Mouse (Mus musculus): ENCODE data around the gene Cnrip1. TPM values are rescaled to one million over a fixed set of nuclear protein-coding genes. Genes with fewer than 3 reads are reported as not detected.
"Not testable (repeated sequence)": the region's sequence is repeated elsewhere in the genome, so short reads cannot be mapped to it uniquely, and the experiment has no call there.

Cnrip1 gene
- 11.1 and 13.0 TPM in 2 replicates for polyA plus RNA-seq (2015; fragmentation: Nextera tagmentation; extraction: Ambion mirVana)

GRCm38 (mm10) chr11:17051545-17052475, at the start of gene Cnrip1, which contains the start of gene Plek:
TSS of gene Cnrip1 (plus strand) at chr11:17051586.
TSS of gene Plek (minus strand) at chr11:17052381.
- H3K36me3 ChIP-seq: peaks cover 2% of the 10 kb centered on the region; the same call in 1 of the 2 replicates
- H3K9ac ChIP-seq: peak within 1 kb of the TSS; percentile 83
- WGBS: 1% methylated on average over 38 of the region's 38 CpGs
- H3K4me2 ChIP-seq: peak within 1 kb of the TSS; percentile 88
- peak within 1 kb of the TSS; percentile 65 for H3K4me3 ChIP-seq
- no peaks in the 10 kb centered on the region for H3K9me3 ChIP-seq
- peaks cover 12% of the 10 kb centered on the region for H3K4me1 ChIP-seq
- peak; percentile 25; the same call in 1 of the 2 replicates for ATAC-seq (ENCODE audit: extremely low read depth, insufficient number of reproducible peaks, low FRiP score, low TSS enrichment)
- peak within 1 kb of the TSS; percentile 68 for H3K27ac ChIP-seq (replicated peaks)
- H3K27me3 ChIP-seq (replicated peaks): no peaks in the 10 kb centered on the region

DNA sequence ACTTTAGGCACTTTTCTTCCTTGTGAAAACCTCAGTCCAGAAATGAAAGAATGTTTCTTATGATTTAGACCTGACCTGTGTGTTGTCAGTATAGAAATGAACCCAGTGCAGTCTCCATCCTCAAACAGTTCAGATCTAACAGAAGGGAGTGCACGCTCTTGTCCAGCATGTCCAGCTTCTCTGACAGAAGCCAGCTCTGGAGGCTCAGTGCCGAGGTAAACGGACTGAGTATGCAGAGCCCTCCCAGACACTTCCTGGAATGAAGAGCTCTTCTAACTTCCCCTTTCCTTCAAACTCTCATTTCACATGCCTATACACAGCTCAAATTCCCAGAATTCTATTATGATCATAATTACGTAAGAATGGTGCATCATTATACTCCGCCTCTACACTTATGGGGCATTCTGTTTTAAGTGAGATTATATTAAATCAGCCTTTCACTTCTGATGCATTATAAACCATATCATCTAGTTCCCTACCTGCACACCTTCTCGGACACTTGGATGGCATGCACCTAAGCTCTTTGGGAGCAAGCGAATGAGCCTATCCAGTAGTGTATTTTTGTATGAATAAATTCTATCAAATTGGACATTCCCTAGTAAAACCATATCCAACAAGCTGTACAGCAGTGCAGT, 48.5 kb upstream of the Cnrip1 start:
- H3K4me1 ChIP-seq: no peaks in the 10 kb centered on the region
- H3K27ac ChIP-seq (replicated peaks): no peak overlapping the region
- no peak overlapping the region for H3K9ac ChIP-seq
- no peak for ATAC-seq (ENCODE audit: extremely low read depth, insufficient number of reproducible peaks, low FRiP score, low TSS enrichment)
- no peaks in the 10 kb centered on the region for H3K27me3 ChIP-seq (replicated peaks)
- H3K9me3 ChIP-seq: no peaks in the 10 kb centered on the region
- H3K4me3 ChIP-seq: no peak overlapping the region
- no peak overlapping the region for H3K4me2 ChIP-seq
- 66% methylated on average over 7 of the region's 7 CpGs for WGBS
- H3K36me3 ChIP-seq: no peaks in the 10 kb centered on the region

DNA sequence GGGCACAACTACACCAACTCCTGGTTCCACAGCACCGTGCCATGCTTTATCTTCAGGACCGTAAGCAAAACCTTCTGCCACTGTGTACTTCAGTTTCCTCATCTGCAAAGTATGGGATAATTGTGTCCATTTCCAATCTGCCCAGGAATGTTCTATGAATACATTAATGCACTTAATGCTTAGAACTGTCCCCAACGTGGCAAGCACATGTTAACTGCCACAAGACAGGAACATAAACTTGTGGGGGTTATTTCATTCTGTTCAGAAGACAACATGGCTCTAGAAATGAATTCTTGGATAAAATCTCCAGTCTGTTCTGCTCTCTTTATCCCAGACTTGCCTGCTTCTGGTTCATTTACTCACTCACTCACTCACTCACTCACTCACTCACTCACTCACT, 47.6 kb upstream of the Cnrip1 start:
- no peak overlapping the region for H3K4me2 ChIP-seq

DNA sequence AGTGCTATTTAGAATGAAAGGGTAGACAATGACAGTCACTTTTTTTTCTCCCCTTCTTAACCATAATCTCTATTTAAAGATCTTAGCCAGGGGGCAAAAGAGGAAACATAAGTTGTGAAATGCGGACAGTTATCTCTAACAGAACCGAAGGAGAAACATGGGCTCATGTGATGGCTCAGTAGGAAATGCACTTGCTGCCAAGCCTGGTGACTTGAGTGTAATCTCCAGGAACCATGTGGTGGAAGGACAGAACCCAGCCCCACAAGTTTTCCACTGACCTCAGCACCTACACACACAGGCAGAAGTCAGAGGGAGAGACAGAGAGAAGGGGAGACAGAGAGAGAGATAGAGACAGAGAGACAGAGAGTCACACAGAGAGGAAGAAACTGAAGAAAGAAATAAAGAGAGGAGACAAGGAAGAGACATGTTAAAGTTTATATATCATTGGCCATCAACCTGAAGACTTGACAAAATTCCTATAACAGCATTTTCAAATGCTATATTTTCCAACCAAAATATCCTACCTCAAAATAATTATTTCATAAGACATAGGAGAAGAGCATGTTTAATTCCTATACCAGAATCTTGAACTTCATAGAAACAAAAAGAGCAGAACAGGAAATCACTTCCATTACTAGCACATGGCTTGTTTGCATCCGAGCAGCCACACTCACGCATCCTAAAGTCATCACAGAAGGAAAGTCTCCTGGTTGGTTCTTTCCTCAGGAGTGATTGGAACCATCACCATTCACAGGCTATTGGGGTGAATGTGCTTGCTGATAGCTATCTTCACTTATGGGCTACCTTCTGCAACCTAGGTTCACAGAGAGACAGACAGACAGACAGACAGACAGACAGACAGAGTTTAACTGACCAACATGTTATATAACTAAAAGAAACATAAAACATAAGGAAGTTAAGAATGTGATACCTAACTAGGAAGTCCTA, 46.2 kb upstream of the Cnrip1 start:
- Histone ChIP-seq H3K4me2 (no peak overlapping the region), H3K36me3 (no peaks in the 10 kb centered on the region), H3K27me3 (replicated peaks) (no peaks in the 10 kb centered on the region), H3K4me1 (no peaks in the 10 kb centered on the region), H3K9ac (no peak overlapping the region), H3K27ac (replicated peaks) (no peak overlapping the region), H3K9me3 (no peaks in the 10 kb centered on the region), H3K4me3 (no peak overlapping the region)
- 57% methylated on average over 4 of the region's 4 CpGs for WGBS
- no peak for ATAC-seq (ENCODE audit: extremely low read depth, insufficient number of reproducible peaks, low FRiP score, low TSS enrichment)

More for the DNA sequence above, 47.6 kb upstream of the Cnrip1 start:
- no peak for ATAC-seq (ENCODE audit: extremely low read depth, insufficient number of reproducible peaks, low FRiP score, low TSS enrichment)
- no peaks in the 10 kb centered on the region for H3K27me3 ChIP-seq (replicated peaks)
- H3K36me3 ChIP-seq: no peaks in the 10 kb centered on the region
- H3K9me3 ChIP-seq: no peaks in the 10 kb centered on the region
- H3K4me1 ChIP-seq: no peaks in the 10 kb centered on the region
- H3K27ac ChIP-seq (replicated peaks): no peak overlapping the region
- H3K9ac ChIP-seq: no peak overlapping the region
- WGBS: 68% methylated on average over 3 of the region's 3 CpGs
- no peak overlapping the region for H3K4me3 ChIP-seq

DNA sequence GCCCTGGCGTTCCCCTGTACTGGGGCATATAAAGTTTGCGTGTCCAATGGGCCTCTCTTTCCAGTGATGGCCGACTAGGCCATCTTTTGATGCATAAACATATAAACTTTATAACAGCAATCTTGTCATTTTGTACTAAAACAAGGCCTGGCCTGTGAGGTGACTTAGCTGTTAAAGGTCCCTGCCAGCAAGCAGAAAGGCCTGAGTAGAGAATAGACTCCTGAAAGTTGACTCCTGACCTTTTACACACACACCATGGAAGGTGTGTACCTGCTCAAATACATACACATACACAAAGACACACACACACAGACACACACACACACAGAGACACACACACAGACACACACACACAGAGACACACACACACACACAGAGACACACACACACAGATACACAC, 44.9 kb upstream of the Cnrip1 start:
- not testable (repeated sequence) for H3K27me3 ChIP-seq (replicated peaks); H3K9me3 ChIP-seq; ATAC-seq (ENCODE audit: extremely low read depth, insufficient number of reproducible peaks, low FRiP score, low TSS enrichment); H3K36me3 ChIP-seq; H3K4me2 ChIP-seq; H3K27ac ChIP-seq (replicated peaks); H3K9ac ChIP-seq; H3K4me1 ChIP-seq; H3K4me3 ChIP-seq
- 77% methylated on average over 3 of the region's 3 CpGs for WGBS

GRCm38 (mm10) chr11:17007517-17008173, 43.7 kb upstream of the Cnrip1 start:
- no peak overlapping the region for H3K27ac ChIP-seq (replicated peaks)
- H3K27me3 ChIP-seq (replicated peaks): no peaks in the 10 kb centered on the region
- H3K36me3 ChIP-seq: no peaks in the 10 kb centered on the region
- H3K4me1 ChIP-seq: no peaks in the 10 kb centered on the region
- no peaks in the 10 kb centered on the region for H3K9me3 ChIP-seq
- H3K4me3 ChIP-seq: no peak overlapping the region
- ATAC-seq (ENCODE audit: extremely low read depth, insufficient number of reproducible peaks, low FRiP score, low TSS enrichment): no peak
- WGBS: 79% methylated on average over 5 of the region's 5 CpGs
- no peak overlapping the region for H3K4me2 ChIP-seq
- H3K9ac ChIP-seq: no peak overlapping the region

GRCm38 (mm10) chr11:17008498-17008941, 42.9 kb upstream of the Cnrip1 start:
- Histone ChIP-seq H3K4me3 (no peak overlapping the region), H3K9me3 (no peaks in the 10 kb centered on the region), H3K27me3 (replicated peaks) (no peaks in the 10 kb centered on the region), H3K4me2 (no peak overlapping the region), H3K27ac (replicated peaks) (no peak overlapping the region), H3K4me1 (no peaks in the 10 kb centered on the region), H3K36me3 (no peaks in the 10 kb centered on the region), H3K9ac (no peak overlapping the region)
- WGBS: 50% methylated on average over 7 of the region's 7 CpGs
- no peak for ATAC-seq (ENCODE audit: extremely low read depth, insufficient number of reproducible peaks, low FRiP score, low TSS enrichment)

- Histone ChIP-seq H3K4me3 (no peak overlapping the region), H3K9me3 (peaks cover 5% of the 10 kb centered on the region; the same call in 1 of the 2 replicates), H3K4me1 (no peaks in the 10 kb centered on the region), H3K27me3 (replicated peaks) (no peaks in the 10 kb centered on the region), H3K9ac (no peak overlapping the region), H3K36me3 (no peaks in the 10 kb centered on the region), H3K4me2 (no peak overlapping the region), H3K27ac (replicated peaks) (no peak overlapping the region)
- ATAC-seq (ENCODE audit: extremely low read depth, insufficient number of reproducible peaks, low FRiP score, low TSS enrichment): no peak
These were observed 38.4 kb upstream of the Cnrip1 start for GRCm38 (mm10) chr11:17012948-17013347.

GRCm38 (mm10) chr11:17019328-17019727, 32.1 kb upstream of the Cnrip1 start:
- no peaks in the 10 kb centered on the region for H3K36me3 ChIP-seq
- 78% methylated on average over 7 of the region's 7 CpGs for WGBS
- no peaks in the 10 kb centered on the region for H3K4me1 ChIP-seq
- H3K9me3 ChIP-seq: peaks cover 15% of the 10 kb centered on the region; the same call in 1 of the 2 replicates
- no peak overlapping the region for H3K27ac ChIP-seq (replicated peaks)
- no peak overlapping the region for H3K9ac ChIP-seq
- H3K4me3 ChIP-seq: no peak overlapping the region
- no peaks in the 10 kb centered on the region for H3K27me3 ChIP-seq (replicated peaks)
- ATAC-seq (ENCODE audit: extremely low read depth, insufficient number of reproducible peaks, low FRiP score, low TSS enrichment): no peak
- no peak overlapping the region for H3K4me2 ChIP-seq

- peaks cover 8% of the 10 kb centered on the region; the same call in 1 of the 2 replicates for H3K9me3 ChIP-seq
- no peak for ATAC-seq (ENCODE audit: extremely low read depth, insufficient number of reproducible peaks, low FRiP score, low TSS enrichment)
- no peaks in the 10 kb centered on the region for H3K27me3 ChIP-seq (replicated peaks)
- no peaks in the 10 kb centered on the region for H3K36me3 ChIP-seq
- H3K4me2 ChIP-seq: no peak overlapping the region
- H3K27ac ChIP-seq (replicated peaks): no peak overlapping the region
- H3K4me3 ChIP-seq: no peak overlapping the region
- whole genome bisulfite sequencing: 68% methylated on average over 6 of the region's 6 CpGs
- H3K4me1 ChIP-seq: no peaks in the 10 kb centered on the region
- H3K9ac ChIP-seq: no peak overlapping the region
These were observed 28.2 kb upstream of the Cnrip1 start for GRCm38 (mm10) chr11:17023206-17023605.

All from heart, embryonic 13.5 days (tissue).